Mouse (Mus musculus): ENCODE data around the gene Eif2b1. TPM values are rescaled to one million over a fixed set of nuclear protein-coding genes. Genes with fewer than 3 reads are reported as not detected.
A peak's percentile ranks its signal among the peaks of the same experiment; 100 is the strongest.
"Not testable (repeated sequence)": the region's sequence is repeated elsewhere in the genome, so short reads cannot be mapped to it uniquely, and the experiment has no call there.

Gene Eif2b1
- total RNA-seq (2017), result 21.2 to 26.1 TPM (median 23.4 TPM) in 3 replicates

DNA sequence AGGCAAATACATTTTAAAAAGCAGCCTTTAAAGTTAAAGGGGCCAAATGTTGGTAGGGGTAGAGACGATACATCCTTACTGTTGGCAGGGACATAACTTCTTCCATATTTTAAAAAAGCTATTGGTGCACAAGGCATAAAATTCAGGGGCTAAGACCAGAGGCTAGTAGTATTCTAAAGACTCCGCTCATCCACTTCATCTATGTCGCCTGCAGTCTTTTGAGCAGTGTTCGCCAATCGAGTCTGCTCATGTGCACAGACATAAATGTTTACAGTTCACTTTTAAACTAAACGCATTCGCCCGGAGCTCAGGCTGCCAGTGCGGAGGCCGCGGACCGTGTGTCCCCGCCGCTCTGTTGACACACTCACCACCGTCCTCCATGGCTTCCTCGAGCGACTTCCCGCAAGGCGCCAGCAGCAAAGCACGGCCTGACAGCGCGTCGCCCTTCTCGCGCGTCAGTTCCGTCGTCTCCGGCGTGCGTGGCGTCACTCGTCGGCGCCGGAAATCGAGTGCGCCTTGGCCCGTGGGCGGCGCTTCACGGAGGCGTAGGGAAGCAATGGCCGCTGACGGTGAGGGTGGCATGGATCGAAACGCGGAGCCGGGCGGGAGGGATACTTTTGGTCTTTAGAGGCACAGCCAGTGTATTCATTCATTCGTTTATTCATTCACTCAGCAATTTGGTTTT is at the start of gene Eif2b1, which contains the start of gene Gtf2h3:
Gene Eif2b1 (minus strand): TSS at position 499 of the 685 bp plus-strand sequence.
Gene Gtf2h3 (plus strand): TSS at position 508 of the 685 bp plus-strand sequence.
- peak; percentile 84 for ATAC-seq (replicated peaks; ENCODE audit: insufficient number of reproducible peaks, low FRiP score, low TSS enrichment, poor library complexity, severe bottlenecking)

DNA sequence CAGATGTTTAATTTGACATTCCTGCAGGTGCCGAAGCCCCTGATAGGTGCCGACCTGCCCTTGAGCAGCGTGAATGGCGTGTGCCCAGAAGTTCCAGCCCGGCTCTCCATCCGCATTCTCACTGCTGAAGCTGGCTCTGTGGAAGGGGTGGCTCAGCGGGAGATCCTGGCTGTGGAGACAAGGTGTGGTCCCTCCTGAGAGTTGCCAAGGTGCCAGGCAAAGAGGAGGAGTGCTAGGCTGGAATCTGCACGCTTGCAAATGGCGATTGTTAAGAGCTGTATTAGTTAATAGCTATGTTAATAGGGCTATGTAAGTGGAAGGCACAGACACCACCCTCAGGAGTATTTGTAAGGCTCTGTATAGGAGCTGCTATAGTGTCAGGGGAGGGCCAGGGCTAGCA is 45.4 kb upstream of the Eif2b1 start:
- no peak for ATAC-seq (replicated peaks; ENCODE audit: insufficient number of reproducible peaks, low FRiP score, low TSS enrichment, poor library complexity, severe bottlenecking)

DNA sequence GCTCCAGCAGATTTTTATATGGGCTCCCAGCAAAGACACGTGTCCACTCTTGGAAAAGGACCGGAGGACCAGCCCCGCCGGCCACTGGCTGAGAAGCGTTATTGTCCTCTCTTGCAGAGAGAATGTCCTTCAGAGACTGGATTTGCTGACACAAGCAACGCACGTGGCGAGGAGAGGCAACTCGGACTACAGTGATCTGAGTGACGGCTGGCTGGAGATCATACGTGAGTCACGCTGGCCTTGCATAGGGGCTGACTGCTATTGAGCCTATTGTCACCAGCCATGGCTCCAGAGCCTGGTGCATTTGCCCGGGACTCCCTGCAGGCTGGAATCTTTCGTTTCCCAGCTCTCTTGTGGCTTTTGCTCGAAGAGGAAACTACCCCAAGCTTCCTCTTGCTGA is 44.0 kb upstream of the Eif2b1 start:
- ATAC-seq (replicated peaks; ENCODE audit: insufficient number of reproducible peaks, low FRiP score, low TSS enrichment, poor library complexity, severe bottlenecking), result no peak

DNA sequence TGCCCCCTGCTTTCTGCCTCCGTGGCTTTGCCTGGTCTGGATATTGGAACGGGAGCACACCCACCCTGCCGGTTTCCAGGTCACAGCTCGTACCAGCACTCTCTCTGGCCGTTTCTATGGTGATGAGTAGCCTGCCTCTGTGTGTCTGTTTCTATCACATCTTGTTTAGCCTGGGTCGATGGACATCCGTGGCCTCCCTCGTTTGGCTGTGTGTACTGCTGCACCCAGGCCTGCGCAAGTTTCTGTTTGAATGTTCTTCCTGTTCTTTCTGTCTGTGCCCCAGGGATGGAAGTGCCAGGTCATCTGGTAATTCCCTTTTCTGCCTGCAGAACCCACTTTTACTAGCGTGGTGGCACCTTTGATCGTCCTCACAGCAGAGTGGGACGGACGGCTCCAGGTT is 42.4 kb upstream of the Eif2b1 start:
- ATAC-seq (replicated peaks; ENCODE audit: insufficient number of reproducible peaks, low FRiP score, low TSS enrichment, poor library complexity, severe bottlenecking), result peak; percentile 59; the same call in 1 of the 2 replicates

DNA sequence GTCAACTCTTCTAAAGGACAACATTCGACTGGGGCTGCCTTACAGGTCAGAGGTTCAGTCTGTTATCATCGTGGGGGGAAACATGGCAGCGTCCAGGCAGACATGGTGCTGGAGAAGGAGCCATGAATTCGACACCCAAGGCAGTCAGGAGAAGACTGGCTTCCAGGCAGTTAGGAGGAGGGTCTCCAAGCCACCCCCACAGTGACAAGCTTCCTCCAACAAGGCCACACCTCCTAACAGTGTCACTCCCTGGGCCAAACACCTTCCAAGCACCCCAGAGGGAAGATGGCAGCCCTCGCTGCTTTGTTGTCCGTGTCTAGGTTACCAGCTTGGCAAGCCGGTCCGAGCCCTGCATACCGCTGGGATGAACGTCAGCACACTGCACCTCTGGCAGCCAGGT is 39.8 kb upstream of the Eif2b1 start:
- no peak for ATAC-seq (replicated peaks; ENCODE audit: insufficient number of reproducible peaks, low FRiP score, low TSS enrichment, poor library complexity, severe bottlenecking)

DNA sequence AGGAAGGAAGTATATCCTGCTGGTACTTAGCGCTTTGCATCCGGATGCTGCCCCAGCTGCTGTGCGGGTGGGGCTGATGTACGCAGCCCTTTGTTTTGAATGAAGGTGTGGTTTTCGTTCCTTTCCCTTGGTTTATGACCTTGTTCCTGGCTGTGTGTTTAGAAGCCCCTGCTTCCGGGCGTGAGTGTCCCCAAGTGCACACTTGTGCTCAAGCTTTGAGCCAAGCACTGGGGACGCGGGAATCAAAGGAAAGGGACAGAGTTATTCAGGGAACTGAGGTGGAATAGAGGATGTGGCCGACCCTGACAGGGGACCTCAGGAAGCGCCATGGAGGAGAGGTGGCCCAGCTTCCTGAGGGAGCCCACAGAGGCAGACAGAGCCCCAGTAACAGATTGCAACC is 35.8 kb upstream of the Eif2b1 start:
- ATAC-seq (replicated peaks; ENCODE audit: insufficient number of reproducible peaks, low FRiP score, low TSS enrichment, poor library complexity, severe bottlenecking), result no peak

DNA sequence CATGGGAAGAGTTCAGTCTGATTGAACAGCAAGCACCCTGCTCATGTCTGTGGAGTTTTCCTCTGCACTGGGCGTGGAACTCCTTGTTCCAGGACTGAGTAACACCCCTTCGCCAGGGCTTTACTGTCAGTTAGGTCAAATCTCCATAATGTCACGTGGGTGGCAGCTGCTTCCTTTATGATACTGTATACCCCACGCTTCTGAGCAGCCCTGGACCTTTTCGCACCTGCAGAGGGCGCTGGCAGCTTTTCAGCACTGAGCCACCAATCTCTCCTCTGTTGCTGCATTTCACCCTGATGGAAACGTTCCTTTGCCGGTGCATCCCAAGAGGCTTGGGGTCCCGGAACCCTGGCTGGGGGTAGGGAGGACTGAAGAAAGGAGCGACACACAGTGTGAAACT is 32.0 kb upstream of the Eif2b1 start:
- ATAC-seq (replicated peaks; ENCODE audit: insufficient number of reproducible peaks, low FRiP score, low TSS enrichment, poor library complexity, severe bottlenecking), result no peak

DNA sequence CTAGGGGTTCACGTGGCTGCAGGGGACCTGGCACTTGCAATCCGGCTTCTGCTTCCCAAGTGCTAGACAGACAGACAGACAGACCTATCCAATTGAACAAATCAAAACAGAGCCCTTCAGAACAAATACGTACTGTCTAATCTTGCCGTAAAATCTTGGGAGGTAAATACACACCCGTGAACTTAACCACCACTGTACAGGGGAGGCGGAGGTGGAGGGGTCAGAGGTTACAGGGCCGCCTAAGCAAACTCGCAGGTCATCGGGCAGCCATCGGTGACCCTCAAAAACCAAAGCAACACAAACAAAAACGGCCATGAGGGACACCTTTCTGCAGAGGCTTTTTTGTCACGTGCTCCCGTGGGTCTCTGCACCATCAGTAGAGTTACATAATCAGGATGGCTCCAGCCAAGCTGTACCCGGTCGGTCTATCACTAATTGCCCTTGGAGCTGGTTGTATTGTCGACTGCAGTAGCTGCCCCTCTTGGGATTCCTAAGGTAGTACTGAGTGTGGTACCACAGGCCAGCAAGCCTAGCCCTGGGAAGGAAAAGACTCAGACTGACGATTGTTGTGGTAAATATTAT is 26.2 kb upstream of the Eif2b1 start:
- ATAC-seq (replicated peaks; ENCODE audit: insufficient number of reproducible peaks, low FRiP score, low TSS enrichment, poor library complexity, severe bottlenecking), result no peak

DNA sequence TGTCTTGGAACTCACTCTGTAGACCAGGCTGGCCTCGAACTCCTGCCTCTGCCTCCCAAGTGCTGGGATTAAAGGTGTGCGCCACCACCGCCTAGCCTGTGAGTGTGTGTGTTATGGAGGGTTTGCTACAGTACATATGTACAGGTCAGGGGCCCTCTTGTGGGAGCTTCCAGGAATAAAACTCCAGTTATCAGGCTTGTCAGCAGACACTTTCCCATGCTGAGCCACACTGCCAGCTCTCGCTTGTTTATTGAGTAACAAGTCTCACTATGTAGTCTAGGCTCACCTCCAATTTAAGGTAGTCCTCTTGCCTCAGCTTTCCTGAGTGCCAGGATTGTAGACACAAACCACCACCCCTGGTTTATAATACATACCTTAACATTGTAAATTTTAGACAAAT is 25.4 kb upstream of the Eif2b1 start:
- ATAC-seq (replicated peaks; ENCODE audit: insufficient number of reproducible peaks, low FRiP score, low TSS enrichment, poor library complexity, severe bottlenecking), result no peak

DNA sequence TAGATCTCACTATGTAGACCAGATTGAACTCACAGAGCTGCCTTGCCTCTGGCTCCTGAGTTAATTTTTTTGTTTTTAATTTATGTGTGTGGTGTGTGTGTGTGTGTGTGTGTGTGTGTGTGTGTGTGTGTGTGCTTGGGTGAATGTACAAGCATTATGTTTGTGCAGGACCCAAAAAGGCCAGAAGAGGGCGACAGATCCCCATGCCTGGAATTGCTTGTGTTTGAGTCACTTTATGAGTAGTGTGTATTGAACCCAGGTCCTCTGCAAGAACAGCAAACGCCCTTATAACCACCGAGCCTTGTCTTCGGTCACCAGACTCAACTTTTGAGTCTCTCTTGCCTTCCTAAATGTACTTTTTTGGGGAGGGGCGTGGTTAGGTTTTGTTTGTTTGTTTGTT is 23.4 kb upstream of the Eif2b1 start:
- ATAC-seq (replicated peaks; ENCODE audit: insufficient number of reproducible peaks, low FRiP score, low TSS enrichment, poor library complexity, severe bottlenecking), result no peak

DNA sequence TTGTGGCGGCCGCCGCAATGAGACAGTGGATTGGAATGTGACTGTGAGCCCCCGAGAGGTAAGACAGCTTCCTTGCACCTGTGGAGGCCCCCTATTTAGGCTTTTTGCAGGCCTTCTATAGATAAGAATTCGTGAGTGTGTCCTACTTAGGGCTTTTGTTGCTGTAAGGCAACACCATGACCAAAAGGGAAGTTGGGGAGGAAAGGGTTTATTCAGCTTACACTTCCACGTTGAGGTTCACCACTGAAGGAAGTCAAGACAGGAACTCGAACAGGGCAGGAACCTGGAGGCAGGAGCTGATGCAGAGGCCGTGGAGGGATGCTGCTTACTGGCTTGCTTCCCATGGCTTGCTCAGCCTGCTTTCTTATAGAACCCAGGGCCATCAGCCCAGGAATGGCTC is 20.8 kb upstream of the Eif2b1 start:
- not testable (repeated sequence) for ATAC-seq (replicated peaks; ENCODE audit: insufficient number of reproducible peaks, low FRiP score, low TSS enrichment, poor library complexity, severe bottlenecking)

DNA sequence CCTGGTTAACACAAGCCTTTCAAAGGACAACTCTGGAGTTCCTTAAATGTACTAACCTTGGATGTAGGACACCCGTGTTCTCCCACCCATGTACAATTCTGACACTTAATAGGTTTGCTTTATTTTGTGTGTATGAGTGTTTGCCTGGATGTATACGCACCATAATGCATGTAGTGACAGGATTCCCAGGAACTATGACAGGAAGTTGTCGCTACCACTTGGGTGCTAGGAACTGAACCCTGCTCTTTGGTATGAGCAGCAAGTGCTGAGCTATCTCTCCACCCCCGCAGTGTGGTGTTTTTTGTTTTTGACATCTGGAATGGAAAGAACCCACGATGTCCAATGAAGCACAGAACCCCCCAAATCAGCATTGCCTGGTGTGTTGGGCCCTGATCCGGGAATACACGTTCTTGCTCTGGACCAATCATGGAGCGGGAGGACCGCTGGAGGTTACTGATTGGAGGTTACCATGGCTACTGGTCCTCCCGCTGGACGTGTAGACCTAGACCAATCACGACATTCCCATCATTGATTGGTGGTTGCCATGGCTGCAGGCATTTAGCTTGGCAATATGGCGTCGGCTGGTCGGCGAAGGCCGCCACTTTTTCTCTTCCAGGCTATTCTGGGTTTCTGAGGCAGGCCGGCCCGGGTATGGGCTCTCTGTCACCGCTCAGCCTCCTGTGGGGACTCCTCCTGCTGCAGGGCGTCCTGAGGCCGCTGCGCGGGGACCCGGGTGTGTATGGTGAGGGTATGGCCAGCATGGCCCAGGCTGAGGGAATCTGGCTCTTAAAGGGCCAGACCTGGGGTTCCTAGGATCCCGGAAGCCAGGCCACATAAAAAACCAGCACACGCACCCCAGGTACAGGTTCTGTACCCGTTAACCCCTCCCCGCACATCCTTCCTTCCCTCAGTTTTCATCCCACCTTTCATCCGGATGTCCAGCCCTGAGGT is 19.6 kb upstream of the Eif2b1 start:
- peak; percentile 30; the same call in 1 of the 2 replicates for ATAC-seq (replicated peaks; ENCODE audit: insufficient number of reproducible peaks, low FRiP score, low TSS enrichment, poor library complexity, severe bottlenecking)

DNA sequence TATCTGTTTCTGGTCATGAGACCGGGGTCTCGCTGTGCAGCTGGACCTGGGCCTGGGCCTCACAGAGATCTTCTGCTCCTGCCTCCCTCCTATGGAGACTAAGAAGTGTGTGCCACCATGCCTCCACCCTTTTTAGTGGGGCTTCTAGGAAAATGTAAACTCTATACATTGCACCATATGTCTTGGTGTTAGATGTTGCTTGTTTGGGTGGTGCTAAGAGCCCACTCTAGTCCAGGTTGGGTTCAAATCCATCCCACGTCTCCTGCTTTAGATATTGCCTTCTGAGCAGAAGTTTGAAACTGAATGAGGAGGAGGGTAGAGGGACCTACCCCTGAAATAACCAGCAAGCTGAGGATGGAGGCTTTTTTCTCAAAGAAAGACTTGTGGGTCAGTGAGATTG is 13.8 kb upstream of the Eif2b1 start:
- ATAC-seq (replicated peaks; ENCODE audit: insufficient number of reproducible peaks, low FRiP score, low TSS enrichment, poor library complexity, severe bottlenecking), result no peak

DNA sequence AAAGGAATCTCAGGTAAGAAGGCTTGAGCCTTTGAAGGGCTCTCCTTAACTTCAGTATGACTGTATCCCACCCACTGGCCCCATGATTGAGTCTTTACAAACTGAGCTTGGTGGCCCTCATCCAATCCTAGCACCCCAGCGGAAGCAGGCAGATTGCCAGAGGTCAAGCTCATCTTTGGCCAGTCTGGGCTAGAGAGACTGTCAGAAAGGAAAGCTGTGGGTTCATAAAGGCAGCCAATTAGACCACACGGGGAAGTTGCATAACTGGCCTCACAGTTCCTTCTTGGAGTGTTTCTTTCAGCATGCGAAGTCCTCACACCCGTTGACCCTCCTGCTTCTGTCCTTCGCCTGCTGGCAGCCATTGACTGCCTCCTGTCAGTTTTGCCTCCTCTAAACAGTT is 3.6 kb upstream of the Eif2b1 start:
- peak; percentile 62 for ATAC-seq (replicated peaks; ENCODE audit: insufficient number of reproducible peaks, low FRiP score, low TSS enrichment, poor library complexity, severe bottlenecking)

DNA sequence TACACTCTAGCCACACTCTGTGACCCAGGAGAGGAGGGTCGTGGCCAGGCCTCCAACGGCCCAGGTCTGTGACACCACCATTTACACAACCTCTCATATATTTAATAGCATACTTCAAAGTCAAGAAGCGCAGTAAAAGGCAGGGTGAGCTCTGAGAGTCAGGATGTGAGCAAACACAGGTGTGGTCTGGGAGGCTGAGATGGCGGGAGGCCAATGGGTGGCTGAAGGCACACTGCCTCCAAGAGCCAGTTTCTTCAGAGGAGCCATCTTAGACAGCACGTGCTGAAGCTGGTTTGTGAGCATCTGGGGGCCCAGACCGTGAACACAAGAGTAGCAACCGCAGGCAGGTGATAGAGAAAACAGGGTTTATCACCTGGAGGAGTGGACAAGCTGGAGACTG is 3.5 kb downstream of the Eif2b1 start:
- no peak for ATAC-seq (replicated peaks; ENCODE audit: insufficient number of reproducible peaks, low FRiP score, low TSS enrichment, poor library complexity, severe bottlenecking)

DNA sequence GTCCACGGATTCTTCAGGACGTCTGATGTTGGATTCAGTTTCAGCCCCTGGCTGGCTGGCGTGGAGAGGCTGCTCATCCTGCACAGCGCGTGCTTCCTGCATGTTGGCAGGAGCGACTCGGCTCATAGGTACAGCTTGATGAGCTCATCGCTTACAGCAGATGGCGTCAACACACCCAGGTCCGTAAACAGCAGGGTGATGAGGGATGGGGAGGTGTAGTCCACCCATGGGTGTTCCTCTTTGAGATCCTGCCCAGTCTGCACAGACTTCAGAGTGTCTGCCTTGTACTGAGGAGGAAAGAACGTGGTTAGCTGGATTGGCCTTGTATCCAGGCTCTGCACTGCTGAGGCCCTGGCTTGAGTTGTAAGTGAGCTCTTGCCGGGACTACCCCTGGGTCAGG is 7.9 kb downstream of the Eif2b1 start:
- ATAC-seq (replicated peaks; ENCODE audit: insufficient number of reproducible peaks, low FRiP score, low TSS enrichment, poor library complexity, severe bottlenecking), result no peak

DNA sequence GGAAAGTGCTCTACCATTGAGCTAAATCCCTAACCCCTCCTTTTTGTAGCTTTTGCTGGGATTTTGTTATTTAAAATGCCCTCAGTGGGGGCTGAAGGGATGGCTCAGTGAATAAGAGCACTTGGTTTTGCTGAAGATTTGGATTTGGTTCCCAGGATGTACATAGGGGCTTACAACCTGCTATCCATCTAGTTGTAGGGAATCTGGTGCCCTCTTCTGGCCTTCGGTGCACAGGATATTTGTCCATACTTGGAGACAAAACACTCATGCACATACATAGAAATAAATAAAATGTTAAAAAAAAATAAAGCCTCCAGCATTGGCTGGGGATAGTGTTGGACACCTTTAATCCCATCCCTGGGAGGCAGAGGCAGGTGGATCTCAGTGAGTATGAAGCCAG is 23.8 kb downstream of the Eif2b1 start:
- ATAC-seq (replicated peaks; ENCODE audit: insufficient number of reproducible peaks, low FRiP score, low TSS enrichment, poor library complexity, severe bottlenecking), result no peak

DNA sequence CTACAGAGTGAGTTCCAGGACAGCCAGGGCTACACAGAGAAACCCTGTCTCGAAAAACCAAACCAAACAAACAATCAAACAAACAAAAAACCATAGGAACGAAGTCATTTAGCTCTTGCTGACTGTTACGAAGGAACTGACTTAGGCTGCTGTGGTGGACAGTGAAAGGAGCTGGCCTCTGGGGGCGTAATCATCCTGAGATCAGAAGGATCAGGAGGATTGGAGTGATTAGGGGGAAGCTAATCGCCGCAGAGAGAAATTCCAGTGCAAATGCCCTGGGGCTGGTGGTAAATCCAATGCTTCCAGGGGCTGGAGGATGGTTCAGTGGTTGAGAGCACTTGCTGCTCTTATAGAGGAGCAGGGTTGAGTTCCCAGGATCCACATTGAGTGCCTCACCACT is 25.3 kb downstream of the Eif2b1 start:
- no peak for ATAC-seq (replicated peaks; ENCODE audit: insufficient number of reproducible peaks, low FRiP score, low TSS enrichment, poor library complexity, severe bottlenecking)

DNA sequence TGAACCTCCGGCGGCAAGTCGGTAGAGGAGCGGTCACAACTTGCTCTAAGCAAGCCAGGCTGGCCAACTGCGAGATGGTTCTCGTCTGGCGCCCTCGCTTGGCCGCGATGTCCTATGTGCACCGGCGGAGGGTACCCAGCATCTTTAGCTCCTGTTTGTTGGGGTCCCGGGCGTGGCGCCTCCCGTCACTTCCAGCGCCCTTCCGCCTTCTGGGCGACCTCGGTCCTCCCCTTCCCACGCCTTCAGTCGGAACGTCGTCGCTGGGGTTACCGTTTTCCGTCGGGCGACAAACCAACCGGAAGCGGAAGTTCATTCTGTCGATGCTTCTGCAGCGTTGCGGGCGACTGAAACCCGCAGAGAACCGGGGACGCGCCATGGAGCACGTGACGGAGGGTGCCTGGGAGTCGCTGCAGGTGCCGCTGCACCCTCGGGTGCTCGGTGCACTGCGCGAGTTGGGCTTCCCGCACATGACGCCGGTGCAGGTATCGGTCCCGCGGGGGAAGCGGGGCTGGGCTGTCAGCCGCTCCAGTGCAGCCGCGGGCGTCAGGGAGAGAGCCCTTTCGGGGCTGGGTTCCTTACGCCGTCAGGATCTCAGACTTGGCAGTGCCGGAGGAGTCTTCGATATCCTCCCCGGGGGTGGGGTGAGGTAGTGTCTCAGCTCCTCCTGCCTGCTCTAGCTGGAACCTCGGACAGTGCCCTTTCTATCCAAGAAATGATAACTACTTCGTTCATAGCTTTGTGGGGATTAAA is 26.2 kb downstream of the Eif2b1 start, which contains the start of gene Ddx55:
Gene Ddx55 (plus strand): TSS at position 307 of the 750 bp plus-strand sequence.
- ATAC-seq (replicated peaks; ENCODE audit: insufficient number of reproducible peaks, low FRiP score, low TSS enrichment, poor library complexity, severe bottlenecking), result peak; percentile 96
